Mouse (Mus musculus): ENCODE measurements around the gene Sp140. TPM values are rescaled to one million over a fixed set of nuclear protein-coding genes. Genes with fewer than 3 reads are reported as not detected.
"Not testable (repeated sequence)": the region's sequence is repeated elsewhere in the genome, so short reads cannot be mapped to it uniquely, and the experiment has no call there.

The Sp140 gene
- polyA plus RNA-seq, 1 experiment from 2014 or later: 1.4 TPM

GRCm38 (mm10) chr1:85657211-85657610, 57.0 kb downstream of the Sp140 start:
- H3K36me3 ChIP-seq, H3K4me1 ChIP-seq: not testable (repeated sequence)
- 83% methylated on average over 2 of the region's 2 CpGs for WGBS

GRCm38 (mm10) chr1:85664266-85664665, 64.1 kb downstream of the Sp140 start:
- Histone ChIP-seq H3K36me3 (no peaks in the 10 kb centered on the region), H3K27me3 (no peaks in the 10 kb centered on the region), H3K9ac (no peak overlapping the region), H3K9me3 (no peaks in the 10 kb centered on the region), H3K4me2 (no peak overlapping the region), H3K27ac (no peak overlapping the region), H3K4me3 (no peak overlapping the region), H3K4me1 (no peaks in the 10 kb centered on the region)
- ATAC-seq (ENCODE audit: insufficient number of reproducible peaks, low FRiP score, low TSS enrichment, low read depth): no peak

More at GRCm38 (mm10) chr1:85657211-85657610, 57.0 kb downstream of the Sp140 start:
- H3K27me3 ChIP-seq; H3K9me3 ChIP-seq; H3K27ac ChIP-seq; ATAC-seq (ENCODE audit: insufficient number of reproducible peaks, low FRiP score, low TSS enrichment, low read depth); H3K9ac ChIP-seq; H3K4me3 ChIP-seq; H3K4me2 ChIP-seq: not testable (repeated sequence)

DNA sequence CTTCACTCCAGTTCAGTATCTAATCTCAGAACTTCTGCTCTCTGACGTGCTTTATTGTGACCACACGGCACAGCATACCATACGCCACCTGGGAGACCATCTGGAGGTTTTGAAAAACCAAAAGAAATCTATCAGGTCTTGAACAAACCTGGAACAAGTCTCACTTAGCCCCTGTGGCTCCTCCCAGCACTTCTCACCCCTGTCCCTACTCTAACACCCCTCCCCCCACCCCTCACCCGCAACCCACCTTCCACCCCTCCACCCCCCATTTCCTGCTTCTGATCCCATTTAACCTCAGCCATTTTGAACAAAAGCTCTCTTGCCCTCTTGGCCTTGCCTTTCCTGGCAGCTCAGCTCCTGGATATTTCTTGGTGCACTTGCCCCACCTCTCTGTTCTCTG, 80.0 kb downstream of the Sp140 start:
- Histone ChIP-seq H3K9me3 (no peaks in the 10 kb centered on the region), H3K27ac (no peak overlapping the region), H3K4me2 (no peak overlapping the region), H3K27me3 (no peaks in the 10 kb centered on the region), H3K4me1 (no peaks in the 10 kb centered on the region), H3K4me3 (no peak overlapping the region), H3K9ac (no peak overlapping the region), H3K36me3 (no peaks in the 10 kb centered on the region)
- ATAC-seq (ENCODE audit: insufficient number of reproducible peaks, low FRiP score, low TSS enrichment, low read depth): no peak
- 56% methylated on average over 4 of the region's 4 CpGs for WGBS

GRCm38 (mm10) chr1:85686666-85687065, 86.5 kb downstream of the Sp140 start:
- no peak overlapping the region for H3K27ac ChIP-seq
- no peaks in the 10 kb centered on the region for H3K27me3 ChIP-seq
- no peak overlapping the region for H3K9ac ChIP-seq
- H3K36me3 ChIP-seq: no peaks in the 10 kb centered on the region
- no peaks in the 10 kb centered on the region for H3K9me3 ChIP-seq
- H3K4me3 ChIP-seq: no peak overlapping the region
- no peaks in the 10 kb centered on the region for H3K4me1 ChIP-seq
- H3K4me2 ChIP-seq: no peak overlapping the region
- ATAC-seq (ENCODE audit: insufficient number of reproducible peaks, low FRiP score, low TSS enrichment, low read depth): no peak
- 53% methylated on average over 5 of the region's 5 CpGs for WGBS

- H3K27ac ChIP-seq: no peak overlapping the region
- whole genome bisulfite sequencing: 30% methylated on average over 5 of the region's 5 CpGs
- no peaks in the 10 kb centered on the region for H3K9me3 ChIP-seq
- no peaks in the 10 kb centered on the region for H3K4me1 ChIP-seq
- ATAC-seq (ENCODE audit: insufficient number of reproducible peaks, low FRiP score, low TSS enrichment, low read depth): no peak
- no peaks in the 10 kb centered on the region for H3K36me3 ChIP-seq
- no peaks in the 10 kb centered on the region for H3K27me3 ChIP-seq
- H3K4me3 ChIP-seq: no peak overlapping the region
- H3K9ac ChIP-seq: no peak overlapping the region
- no peak overlapping the region for H3K4me2 ChIP-seq
These were observed 87.2 kb downstream of the Sp140 start for GRCm38 (mm10) chr1:85687346-85687745.

DNA sequence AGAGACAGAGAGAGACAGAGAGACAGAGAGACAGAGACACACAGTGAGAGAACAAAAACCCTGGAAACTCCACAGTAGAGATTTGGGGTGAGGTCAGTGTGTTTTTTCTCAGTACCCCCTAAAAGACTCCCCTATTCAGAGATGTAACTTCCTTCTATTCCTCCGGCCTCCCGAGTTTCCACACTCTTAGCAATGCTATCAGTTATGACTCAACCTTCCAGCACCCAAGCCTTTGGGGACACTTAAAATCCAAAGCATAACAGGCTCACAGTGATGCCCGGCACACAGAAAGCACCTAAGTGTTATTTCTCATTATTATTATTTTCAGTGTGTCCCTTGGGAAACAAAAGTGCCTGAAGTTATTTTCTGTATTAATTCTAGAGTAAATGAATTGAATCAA, 90.4 kb downstream of the Sp140 start:
- Histone ChIP-seq H3K4me1 (no peaks in the 10 kb centered on the region), H3K9ac (no peak overlapping the region), H3K4me2 (no peak overlapping the region), H3K4me3 (no peak overlapping the region), H3K9me3 (no peaks in the 10 kb centered on the region), H3K27me3 (no peaks in the 10 kb centered on the region), H3K36me3 (no peaks in the 10 kb centered on the region), H3K27ac (no peak overlapping the region)
- WGBS: 74% methylated on average over 3 of the region's 3 CpGs
- ATAC-seq (ENCODE audit: insufficient number of reproducible peaks, low FRiP score, low TSS enrichment, low read depth): no peak

DNA sequence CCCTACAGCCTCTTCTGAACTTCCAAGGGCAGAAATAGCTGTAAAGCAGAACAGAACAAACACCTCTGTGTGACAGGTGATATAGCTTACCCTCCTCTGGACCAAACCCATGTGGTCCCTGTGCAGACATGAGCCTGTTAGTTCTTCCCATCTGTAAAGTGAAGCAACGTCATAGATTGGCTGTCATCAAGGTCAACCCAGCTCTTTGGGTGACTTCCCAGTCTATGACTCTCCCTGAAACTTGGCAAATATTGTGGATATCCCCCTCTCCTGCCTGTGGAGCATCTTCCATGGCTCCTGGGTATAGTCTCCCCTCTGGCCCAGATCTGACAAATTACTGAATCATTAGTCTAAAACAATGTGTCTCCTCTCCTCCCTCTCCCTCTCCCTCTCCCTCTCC, 92.1 kb downstream of the Sp140 start:
- 71% methylated on average over 1 of the region's 1 CpGs for WGBS

GRCm38 (mm10) chr1:85693280-85693679, 93.1 kb downstream of the Sp140 start:
- H3K4me1 ChIP-seq: no peaks in the 10 kb centered on the region
- H3K27me3 ChIP-seq: no peaks in the 10 kb centered on the region
- 83% methylated on average over 3 of the region's 3 CpGs for WGBS
- H3K9me3 ChIP-seq: no peaks in the 10 kb centered on the region
- ATAC-seq (ENCODE audit: insufficient number of reproducible peaks, low FRiP score, low TSS enrichment, low read depth): no peak
- H3K27ac ChIP-seq: no peak overlapping the region
- no peak overlapping the region for H3K9ac ChIP-seq
- H3K36me3 ChIP-seq: no peaks in the 10 kb centered on the region
- H3K4me3 ChIP-seq: no peak overlapping the region
- H3K4me2 ChIP-seq: no peak overlapping the region

More for the DNA sequence above, 92.1 kb downstream of the Sp140 start:
- H3K9me3 ChIP-seq: no peaks in the 10 kb centered on the region
- H3K9ac ChIP-seq: no peak overlapping the region
- no peaks in the 10 kb centered on the region for H3K27me3 ChIP-seq
- no peak overlapping the region for H3K4me2 ChIP-seq
- no peak overlapping the region for H3K27ac ChIP-seq
- no peaks in the 10 kb centered on the region for H3K36me3 ChIP-seq
- ATAC-seq (ENCODE audit: insufficient number of reproducible peaks, low FRiP score, low TSS enrichment, low read depth): no peak
- H3K4me3 ChIP-seq: no peak overlapping the region
- no peaks in the 10 kb centered on the region for H3K4me1 ChIP-seq

Other genes starting within 250 kb of the Sp140 start
- not detected in 2 replicates for gene G530012D18Rik, start 24.7 kb upstream of the Sp140 start, polyA plus RNA-seq (2015; fragmentation: Nextera tagmentation; extraction: Ambion mirVana)
- 2.1 and 2.3 TPM in 2 replicates for gene Sp110, start 1.6 kb upstream of the Sp140 start, polyA plus RNA-seq (2015; fragmentation: Nextera tagmentation; extraction: Ambion mirVana)
- gene Sp100, start 49.6 kb downstream of the Sp140 start, polyA plus RNA-seq (2015; fragmentation: Nextera tagmentation; extraction: Ambion mirVana): 2.2 and 3.0 TPM in 2 replicates
- gene A630001G21Rik, start 178.3 kb downstream of the Sp140 start, polyA plus RNA-seq (2015; fragmentation: Nextera tagmentation; extraction: Ambion mirVana): 1.0 and 2.1 TPM in 2 replicates
- gene Cab39, start 193.1 kb downstream of the Sp140 start, polyA plus RNA-seq (2015; fragmentation: Nextera tagmentation; extraction: Ambion mirVana): 20.5 and 26.9 TPM in 2 replicates

All from limb, embryonic 15.5 days (tissue).